14 mouse cellular contexts compared by ENCODE assay signal in the genomic region with DNA sequence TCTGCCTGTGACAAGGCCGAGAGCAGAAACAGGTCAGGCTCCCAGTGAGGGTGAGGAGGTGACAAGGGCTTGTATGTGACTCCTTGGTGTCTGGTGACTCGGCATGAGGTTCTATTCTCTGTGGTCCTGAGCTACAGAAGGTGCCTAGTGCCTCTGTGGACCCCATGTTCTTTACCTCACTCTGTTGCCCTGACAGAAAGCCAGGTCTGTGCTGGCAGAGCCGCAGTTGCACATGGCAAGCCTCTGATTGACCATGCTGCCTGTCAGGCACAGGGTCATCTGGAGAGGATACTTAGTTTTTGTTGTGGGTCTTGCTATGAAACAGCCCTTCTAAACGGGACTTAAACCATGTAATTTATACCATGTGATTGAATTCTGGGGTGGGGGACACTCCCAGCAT.
"Had no signal": no experiment of that assay in that cellular context is flagged by ENCODE, and none has a peak within 500 bp of the region (broad histone marks: within the 10 kb centered on the region; RNA-seq: fewer than 3 reads in every experiment).

No protein-coding gene starts in this region.

- H3K9ac ChIP-seq: liver, embryonic 15.5 days; lung, embryonic 15.5 days; midbrain, embryonic 15.5 days had no signal

- H3K4me3 ChIP-seq: liver, embryonic 15.5 days; lung, embryonic 15.5 days; midbrain, embryonic 10.5 days; midbrain, embryonic 15.5 days had no signal

- DNase-seq: kidney, adult 9 months; kidney, postnatal 14 days; kidney, postnatal 4 days; lung, adult 18-20 months; lung, postnatal 10 days; lung, postnatal 36 days; thymus, adult 18-20 months; thymus, postnatal 36 days had no signal

- H3K4me2 ChIP-seq: liver, embryonic 11.5 days; liver, embryonic 15.5 days; lung, embryonic 15.5 days; midbrain, embryonic 15.5 days had no signal

- H3K27ac ChIP-seq: liver, embryonic 15.5 days; lung, embryonic 15.5 days; midbrain, embryonic 10.5 days; midbrain, embryonic 15.5 days had no signal

- ATAC-seq: midbrain, embryonic 15.5 days had no signal

- H3K27me3 ChIP-seq: liver, embryonic 15.5 days; lung, embryonic 15.5 days; megakaryocyte, embryonic 14.5 days; midbrain, embryonic 15.5 days had no signal

- H3K9me3 ChIP-seq: liver, embryonic 15.5 days; lung, embryonic 15.5 days; megakaryocyte, embryonic 14.5 days; midbrain, embryonic 10.5 days; midbrain, embryonic 15.5 days had no signal
